Mouse (Mus musculus) ES-Bruce4 (cell line): ENCODE data around the gene Gapdhs. TPM values are rescaled to one million over a fixed set of nuclear protein-coding genes. Genes with fewer than 3 reads are reported as not detected.

ENCODE experiments used
- H3K27ac ChIP-seq: 2 replicates; pipeline ENCODE4 v1.5.1; 2012; ENCODE audit warnings: low read length, inconsistent platforms; ENCODE audit not compliant: insufficient read depth
- H3K27me3 ChIP-seq: 2 replicates; pipeline ENCODE4 v1.6.1; 2012; ENCODE audit warnings: mild to moderate bottlenecking, low read length, inconsistent platforms; ENCODE audit not compliant: control insufficient read depth, poor library complexity, insufficient read depth, severe bottlenecking
- H3K36me3 ChIP-seq: 2 replicates; pipeline ENCODE4 v1.6.1; 2012; ENCODE audit warnings: inconsistent platforms, mild to moderate bottlenecking, low read length, moderate library complexity; ENCODE audit not compliant: control insufficient read depth, poor library complexity, insufficient read depth, severe bottlenecking
- H3K4me1 ChIP-seq: one replicate; pipeline ENCODE4 v1.8.1; 2011; ENCODE audit warnings: low read length; ENCODE audit not compliant: control insufficient read depth, insufficient read depth
- H3K4me3 ChIP-seq: 2 replicates; pipeline ENCODE4 v1.5.1; 2011; ENCODE audit warnings: low read depth, mild to moderate bottlenecking, low read length
- H3K9ac ChIP-seq: 2 replicates; pipeline ENCODE4 v1.6.1; 2012; ENCODE audit warnings: low read depth, mild to moderate bottlenecking, inconsistent platforms; ENCODE audit not compliant: poor library complexity, severe bottlenecking
- H3K9me3 ChIP-seq: replicated peaks from 2 replicates; pipeline ENCODE4 v1.6.1; 2012; ENCODE audit warnings: mild to moderate bottlenecking, low read length, inconsistent platforms; ENCODE audit not compliant: control insufficient read depth, poor library complexity, insufficient read depth, severe bottlenecking
- CTCF ChIP-seq: IDR thresholded peaks from one replicate; pipeline ENCODE4 v1.8.1; 2011; ENCODE audit warnings: low read depth, low read length
- EP300 ChIP-seq: IDR thresholded peaks from 2 replicates; pipeline ENCODE4 v1.6.1; 2011; ENCODE audit warnings: low read depth, low read length; ENCODE audit not compliant: insufficient read depth
- POLR2A ChIP-seq: IDR thresholded peaks from one replicate; pipeline ENCODE4 v1.8.1; 2011; ENCODE audit warnings: low read length; ENCODE audit not compliant: insufficient read depth
- polyA plus RNA-seq: library from polyadenylated mRNA; stranded (reverse); fragments of >200 nt; gene quantifications from 2 replicates; pipeline ENCODE4 v1.2.4, GENCODE M21; 2011; ENCODE audit warnings: low read depth; ENCODE audit not compliant: missing spikeins, insufficient read depth, insufficient read length

The Gapdhs gene
- polyA plus RNA-seq, 1 experiment = not detected

GRCm38 (mm10) chr7:30782658-30783057, 39.2 kb upstream of the Gapdhs start:
- TF ChIP-seq POLR2A (no peak), CTCF (no peak), EP300 (no peak)
- peaks cover 7% of the 10 kb centered on the region for H3K4me1 ChIP-seq
- no peak overlapping the region for H3K27ac ChIP-seq
- no peaks in the 10 kb centered on the region for H3K36me3 ChIP-seq
- H3K9ac ChIP-seq = no peak overlapping the region
- H3K27me3 ChIP-seq = no peaks in the 10 kb centered on the region
- no peak overlapping the region for H3K4me3 ChIP-seq
- no peaks in the 10 kb centered on the region for H3K9me3 ChIP-seq

- H3K9ac ChIP-seq = no peak overlapping the region
- TF ChIP-seq CTCF (peak; percentile 66), EP300 (no peak), POLR2A (no peak)
- no peaks in the 10 kb centered on the region for H3K27me3 ChIP-seq
- H3K36me3 ChIP-seq = no peaks in the 10 kb centered on the region
- H3K4me3 ChIP-seq = no peak overlapping the region
- no peaks in the 10 kb centered on the region for H3K9me3 ChIP-seq
- H3K27ac ChIP-seq = no peak overlapping the region
- H3K4me1 ChIP-seq = peaks cover 5% of the 10 kb centered on the region
Measured at GRCm38 (mm10) chr7:30781792-30782191, 38.3 kb upstream of the Gapdhs start.

- no peaks in the 10 kb centered on the region for H3K4me1 ChIP-seq
- no peaks in the 10 kb centered on the region for H3K9me3 ChIP-seq
- H3K9ac ChIP-seq = no peak overlapping the region
- no peak overlapping the region for H3K4me3 ChIP-seq
- H3K27me3 ChIP-seq = no peaks in the 10 kb centered on the region
- TF ChIP-seq EP300 = no peak
- H3K27ac ChIP-seq = no peak overlapping the region
- H3K36me3 ChIP-seq = no peaks in the 10 kb centered on the region
Measured at GRCm38 (mm10) chr7:30777911-30778310, 34.4 kb upstream of the Gapdhs start.

DNA sequence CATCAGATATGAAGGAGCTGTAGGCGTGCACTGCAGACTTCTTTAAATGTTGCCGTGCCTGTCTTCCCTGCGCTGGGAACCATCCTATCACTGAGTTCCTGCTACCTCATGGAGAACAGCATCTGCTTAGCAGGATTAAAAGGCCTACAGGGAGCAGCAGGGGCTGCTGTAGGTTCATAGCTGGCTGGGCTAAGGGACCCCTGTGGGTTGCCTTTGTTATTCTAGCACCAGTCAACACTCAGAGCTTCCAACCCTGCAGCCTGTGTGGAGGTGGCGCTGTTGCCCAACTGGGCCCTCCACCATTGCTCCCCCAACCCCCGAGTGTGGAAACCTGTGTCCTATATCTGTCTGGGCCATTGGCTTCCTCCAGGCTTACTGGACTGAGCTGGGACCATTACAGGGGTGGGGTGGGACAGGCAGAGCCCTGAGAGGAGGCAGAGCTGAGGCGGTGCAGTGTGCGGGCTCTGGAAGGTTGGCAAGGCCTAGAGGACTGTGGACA, 33.6 kb upstream of the Gapdhs start:
- Histone ChIP-seq H3K27me3 (no peaks in the 10 kb centered on the region), H3K9me3 (no peaks in the 10 kb centered on the region), H3K9ac (no peak overlapping the region), H3K27ac (no peak overlapping the region), H3K4me3 (no peak overlapping the region), H3K36me3 (no peaks in the 10 kb centered on the region), H3K4me1 (no peaks in the 10 kb centered on the region)
- TF ChIP-seq POLR2A (no peak), CTCF (peak; percentile 43)

DNA sequence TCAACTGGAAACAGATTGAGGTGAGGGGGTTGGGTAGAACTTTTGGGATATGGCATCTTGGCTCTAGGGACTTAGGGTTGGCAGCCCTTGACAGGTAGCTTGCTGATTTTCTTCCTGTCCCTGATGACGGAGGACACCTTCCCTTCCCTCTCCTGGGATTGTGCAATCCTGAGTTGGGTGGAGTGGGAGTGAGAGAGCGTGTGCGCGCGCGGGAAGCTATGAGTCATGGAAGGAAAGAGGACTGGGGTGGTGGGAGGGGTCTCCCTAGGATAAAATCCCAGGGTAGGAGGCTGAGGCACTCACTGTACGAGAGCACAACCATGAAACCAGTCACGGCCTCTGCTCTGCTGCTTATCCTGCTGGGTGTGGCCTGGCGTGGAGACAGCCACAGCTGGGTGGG, 32.6 kb upstream of the Gapdhs start:
- Histone ChIP-seq H3K4me1 (no peaks in the 10 kb centered on the region), H3K36me3 (no peaks in the 10 kb centered on the region), H3K9ac (no peak overlapping the region), H3K9me3 (no peaks in the 10 kb centered on the region), H3K4me3 (no peak overlapping the region), H3K27ac (no peak overlapping the region), H3K27me3 (no peaks in the 10 kb centered on the region)
- TF ChIP-seq CTCF = no peak
- no peak for TF ChIP-seq POLR2A
- no peak for TF ChIP-seq EP300

GRCm38 (mm10) chr7:30769236-30769635, 25.8 kb upstream of the Gapdhs start:
- H3K4me1 ChIP-seq = peaks cover 4% of the 10 kb centered on the region
- no peak overlapping the region for H3K27ac ChIP-seq
- no peak overlapping the region for H3K4me3 ChIP-seq
- no peaks in the 10 kb centered on the region for H3K27me3 ChIP-seq
- H3K9me3 ChIP-seq = no peaks in the 10 kb centered on the region
- no peak for TF ChIP-seq POLR2A
- TF ChIP-seq EP300 = no peak
- TF ChIP-seq CTCF = no peak
- no peaks in the 10 kb centered on the region for H3K36me3 ChIP-seq
- no peak overlapping the region for H3K9ac ChIP-seq
